Mouse (Mus musculus) heart, postnatal 4 days (tissue): Measurements from ENCODE around the gene Cd200r2. TPM values are rescaled to one million over a fixed set of nuclear protein-coding genes. Genes with fewer than 3 reads are reported as not detected.
"Not testable (repeated sequence)": the region's sequence is repeated elsewhere in the genome, so short reads cannot be mapped to it uniquely, and the experiment has no call there.

ENCODE experiments used
- DNase-seq: peaks from one replicate; pipeline ENCODE4 v3.0.0; 2021
- total RNA-seq, 2 experiments: library from RNA; stranded (reverse); gene quantifications; 2 replicates each; pipeline ENCODE4 v1.2.3; 2021

Cd200r2 gene
- not detected for total RNA-seq

- no peak for DNase-seq
Measured at GRCm38 (mm10) chr16:44866797-44867196, at the start of gene Cd200r2. Gene Cd200r2, plus strand, starts transcription at chr16:44867097.

- no peak for DNase-seq
Measured at GRCm38 (mm10) chr16:44818010-44818409, 48.9 kb upstream of the Cd200r2 start.

- no peak for DNase-seq
Measured at GRCm38 (mm10) chr16:44820545-44820944, 46.4 kb upstream of the Cd200r2 start.

GRCm38 (mm10) chr16:44832286-44832685 is 34.6 kb upstream of the Cd200r2 start:
- no peak for DNase-seq

- DNase-seq = not testable (repeated sequence)
Measured at GRCm38 (mm10) chr16:44833189-44833588, 33.7 kb upstream of the Cd200r2 start.

- DNase-seq = no peak
Measured at GRCm38 (mm10) chr16:44875178-44875577, 8.3 kb downstream of the Cd200r2 start.

GRCm38 (mm10) chr16:44876625-44877024 is 9.7 kb downstream of the Cd200r2 start:
- DNase-seq = no peak

- DNase-seq = no peak
Measured at GRCm38 (mm10) chr16:44877595-44877994, 10.7 kb downstream of the Cd200r2 start.

GRCm38 (mm10) chr16:44890814-44891213 is 23.9 kb downstream of the Cd200r2 start:
- no peak for DNase-seq

- DNase-seq = no peak
Measured at GRCm38 (mm10) chr16:44932016-44932415, 65.1 kb downstream of the Cd200r2 start.

GRCm38 (mm10) chr16:44943468-44943867 is 76.6 kb downstream of the Cd200r2 start, which contains the start of gene Cd200r3:
Gene Cd200r3, plus strand, starts transcription at chr16:44943678.
- no peak for DNase-seq

GRCm38 (mm10) chr16:44951360-44952114 is 84.6 kb downstream of the Cd200r2 start:
- DNase-seq = no peak

- no peak for DNase-seq
Measured at GRCm38 (mm10) chr16:44962296-44962695, 95.4 kb downstream of the Cd200r2 start.

- no peak for DNase-seq
Measured at GRCm38 (mm10) chr16:44962777-44963176, 95.9 kb downstream of the Cd200r2 start.

- DNase-seq = no peak
Measured at GRCm38 (mm10) chr16:44964526-44965374, 97.9 kb downstream of the Cd200r2 start.

GRCm38 (mm10) chr16:44965428-44965827 is 98.5 kb downstream of the Cd200r2 start:
- DNase-seq = no peak

Other genes starting within 250 kb of the Cd200r2 start
- gene Nepro, start 142.8 kb upstream of the Cd200r2 start, total RNA-seq = 1 to 10 TPM; 6.9 to 7.0 TPM
- gene Gtpbp8, start 120.7 kb upstream of the Cd200r2 start, total RNA-seq = 10 to 100 TPM; 12.4 to 16.9 TPM
- under 1 TPM; 0.36 to 0.50 TPM for gene Cd200r1, start 101.4 kb upstream of the Cd200r2 start, total RNA-seq
- not detected for gene Cd200r4, start 55.4 kb upstream of the Cd200r2 start, total RNA-seq
- under 1 TPM; 0.32 to 0.57 TPM for gene Cd200r3, start 76.6 kb downstream of the Cd200r2 start, total RNA-seq
- gene Ccdc80, start 226.3 kb downstream of the Cd200r2 start, total RNA-seq = 10 to 100 TPM; 90.3 to 96.3 TPM